Mouse (Mus musculus) embryonic facial prominence, embryonic 15.5 days (tissue): ENCODE data around the gene Efnb1. TPM values are rescaled to one million over a fixed set of nuclear protein-coding genes. Genes with fewer than 3 reads are reported as not detected.
"Not testable (repeated sequence)": the region's sequence is repeated elsewhere in the genome, so short reads cannot be mapped to it uniquely, and the experiment has no call there.

Source experiments
- ATAC-seq: fragments of 200-750 bp; cut with Nextera tagmentation; 2 replicates; pipeline ENCODE4 v1.8.0; 2017; ENCODE audit warnings: low read depth, moderate TSS enrichment; ENCODE audit not compliant: insufficient number of reproducible peaks, low FRiP score, low TSS enrichment
- H3K27ac ChIP-seq: fragments of 300-500 bp; sonication (generic); replicated peaks from 2 replicates; pipeline ENCODE4 v1.5.1; 2015; ENCODE audit warnings: mild to moderate bottlenecking, inconsistent platforms
- H3K27me3 ChIP-seq: fragments of 300-500 bp; sonication (generic); 2 replicates; pipeline ENCODE4 v1.6.1; 2015; ENCODE audit warnings: inconsistent platforms
- H3K36me3 ChIP-seq: fragments of 300-500 bp; sonication (generic); 2 replicates; pipeline ENCODE4 v1.6.1; 2015; ENCODE audit warnings: mild to moderate bottlenecking, inconsistent platforms
- H3K4me1 ChIP-seq: fragments of 300-500 bp; sonication (generic); 2 replicates; pipeline ENCODE4 v1.6.1; 2015; ENCODE audit warnings: inconsistent platforms
- H3K4me2 ChIP-seq: fragments of 300-500 bp; sonication (generic); replicated peaks from 2 replicates; pipeline ENCODE4 v1.6.1; 2015; ENCODE audit warnings: mild to moderate bottlenecking, inconsistent platforms
- H3K4me3 ChIP-seq: fragments of 300-500 bp; sonication (generic); replicated peaks from 2 replicates; pipeline ENCODE4 v1.5.1; 2015; ENCODE audit warnings: mild to moderate bottlenecking, inconsistent platforms
- H3K9ac ChIP-seq: fragments of 300-500 bp; sonication (generic); 2 replicates; pipeline ENCODE4 v1.6.1; 2015; ENCODE audit warnings: inconsistent platforms
- H3K9me3 ChIP-seq: fragments of 300-500 bp; sonication (generic); replicated peaks from 2 replicates; pipeline ENCODE4 v1.6.1; 2016; ENCODE audit warnings: inconsistent platforms
- WGBS: fragments of 180-500 bp; shearing (Covaris S2); methylation state at CpG from one replicate; pipeline ENCODE4 v1.1.7; 2015; 5-methylcytosine and 5-hydroxymethylcytosine counted together
- polyA plus RNA-seq: library from polyadenylated mRNA; unstranded; fragments of >200 nt; fragmentation: Nextera tagmentation; extraction: Ambion mirVana; gene quantifications from 2 replicates; pipeline ENCODE4 v1.2.1, GENCODE M21; 2015

Gene Efnb1
- polyA plus RNA-seq: 52.8 and 55.7 TPM in 2 replicates

DNA sequence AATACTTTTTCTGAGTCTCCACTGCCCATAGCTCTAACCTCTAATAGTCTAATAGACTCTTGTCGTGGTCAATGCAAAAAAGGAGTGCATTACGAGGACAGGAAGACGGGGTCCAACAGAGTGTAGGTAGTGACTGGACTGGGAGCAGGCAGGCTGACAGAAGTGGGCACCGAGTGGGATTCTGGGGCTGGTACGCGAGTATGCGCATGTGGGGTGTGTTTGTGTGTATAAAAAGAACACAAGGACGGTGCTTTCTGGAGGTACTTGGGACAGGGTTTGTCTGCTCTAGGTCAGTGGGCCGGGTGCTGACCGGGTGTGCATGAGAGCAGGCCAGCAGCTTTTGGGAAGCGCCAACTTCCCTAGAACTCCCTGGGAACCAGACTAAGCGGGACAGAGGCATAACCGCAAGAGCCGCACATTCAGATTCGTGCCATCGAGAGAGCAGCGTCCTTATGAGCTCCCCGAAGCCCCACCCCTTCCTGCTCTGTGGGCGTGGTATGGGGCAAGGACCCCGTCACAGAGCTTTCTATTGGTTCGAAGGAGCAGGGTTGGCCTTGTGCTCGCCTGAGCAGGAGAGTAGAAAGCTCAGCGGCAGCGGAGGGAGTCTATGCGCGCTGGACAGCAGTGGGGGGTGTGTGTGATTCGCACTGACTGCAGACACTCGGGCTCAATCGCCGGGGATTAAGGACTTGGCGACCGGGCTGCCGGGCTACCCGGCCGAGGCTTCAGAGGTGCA, at the start of gene Efnb1:
Gene Efnb1 (plus strand): TSS at position 608 of the 736 bp plus-strand sequence.
- peak within 1 kb of the TSS; percentile 65 for H3K4me3 ChIP-seq
- H3K9me3 ChIP-seq: no peaks in the 10 kb centered on the region
- H3K36me3 ChIP-seq: no peaks in the 10 kb centered on the region
- H3K9ac ChIP-seq: peak within 1 kb of the TSS; percentile 73
- peak; percentile 91 for ATAC-seq
- H3K4me1 ChIP-seq: peaks cover 14% of the 10 kb centered on the region
- peak within 1 kb of the TSS; percentile 88 for H3K27ac ChIP-seq
- peak within 1 kb of the TSS; percentile 56 for H3K4me2 ChIP-seq
- 25% methylated on average over 35 of the region's 35 CpGs for WGBS
- H3K27me3 ChIP-seq: peaks cover 7% of the 10 kb centered on the region; the same call in 1 of the 2 replicates

DNA sequence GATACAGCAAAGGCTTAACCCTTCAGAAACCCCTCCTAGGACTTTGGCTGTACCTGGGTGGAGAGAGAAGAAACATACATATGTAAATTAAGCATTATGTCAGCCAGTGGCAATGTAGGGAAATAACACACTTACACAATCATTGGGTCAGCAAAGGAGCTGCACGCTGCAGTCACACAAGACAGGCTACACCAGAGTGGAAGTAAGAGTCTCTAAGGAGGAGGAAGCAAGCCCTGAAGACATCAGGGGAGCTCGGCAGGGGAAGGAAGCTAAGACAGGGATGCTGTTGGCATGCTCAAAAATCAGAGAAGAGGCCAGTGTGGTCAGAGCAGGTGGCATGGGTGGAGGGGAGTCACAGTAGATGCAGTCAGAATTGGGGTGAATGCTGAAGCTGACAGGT, 43.2 kb upstream of the Efnb1 start:
- no peak for ATAC-seq
- Histone ChIP-seq H3K4me1 (no peaks in the 10 kb centered on the region), H3K4me3 (no peak overlapping the region), H3K4me2 (no peak overlapping the region), H3K9ac (no peak overlapping the region), H3K36me3 (no peaks in the 10 kb centered on the region), H3K27ac (no peak overlapping the region), H3K27me3 (peaks cover 15% of the 10 kb centered on the region), H3K9me3 (no peaks in the 10 kb centered on the region)
- 55% methylated on average over 2 of the region's 2 CpGs for WGBS

DNA sequence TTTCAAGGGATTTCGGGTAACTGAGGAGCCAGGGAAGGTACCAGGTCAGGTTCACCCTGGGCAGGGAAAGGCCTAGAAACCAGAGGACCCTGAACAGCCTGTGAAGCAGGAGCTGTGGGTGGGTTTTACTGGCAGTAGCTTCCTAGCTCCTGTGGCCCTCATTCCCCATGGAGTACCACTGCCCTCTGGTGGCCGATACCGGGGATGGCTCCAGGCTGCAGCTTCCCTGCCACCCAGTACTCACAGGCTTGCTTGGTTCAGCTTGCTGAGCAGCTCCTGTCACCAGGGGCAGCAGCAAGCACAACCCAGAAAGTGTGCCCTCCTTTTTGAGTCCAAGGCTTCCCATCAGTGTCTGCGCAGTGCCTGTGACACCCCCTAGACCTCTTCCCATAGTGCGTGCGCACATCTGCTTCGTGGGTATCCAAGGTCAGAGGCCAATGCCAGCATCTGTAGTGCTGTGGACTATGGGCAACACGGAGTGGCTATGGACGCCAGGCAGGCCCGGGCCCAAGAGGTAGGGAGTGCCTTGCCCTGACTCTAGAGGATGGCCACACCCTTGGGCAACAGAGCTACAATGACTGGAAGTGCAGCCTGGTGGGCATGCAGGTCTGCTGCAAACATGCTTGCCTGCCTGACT, 24.7 kb upstream of the Efnb1 start:
- 60% methylated on average over 8 of the region's 10 CpGs for WGBS
- H3K4me2 ChIP-seq, H3K4me3 ChIP-seq, H3K9me3 ChIP-seq, H3K27ac ChIP-seq, H3K36me3 ChIP-seq, H3K9ac ChIP-seq, ATAC-seq, H3K4me1 ChIP-seq: not testable (repeated sequence)
- H3K27me3 ChIP-seq: peaks cover 10% of the 10 kb centered on the region; the same call in 1 of the 2 replicates

DNA sequence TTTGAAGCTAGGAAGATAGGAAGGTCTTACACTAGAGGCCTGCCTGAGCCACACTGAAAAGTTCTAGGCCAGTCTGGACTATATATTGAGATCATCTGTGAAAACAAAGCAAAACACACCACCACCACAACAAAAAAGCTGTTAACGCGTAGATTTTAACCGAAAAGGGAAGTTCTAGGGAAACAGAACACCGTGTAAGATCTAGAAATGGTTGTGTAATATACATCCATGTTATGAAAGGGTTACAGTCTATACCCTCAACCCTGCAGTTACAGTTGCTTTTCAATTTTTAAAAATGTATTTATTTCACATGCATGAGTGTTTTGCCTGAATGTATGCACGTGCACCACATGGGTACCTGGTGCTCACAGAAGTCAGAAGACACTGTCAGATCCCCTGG, 16.4 kb upstream of the Efnb1 start:
- no peak for ATAC-seq
- 83% methylated on average over 5 of the region's 5 CpGs for WGBS
- Histone ChIP-seq H3K9ac (no peak overlapping the region), H3K36me3 (no peaks in the 10 kb centered on the region), H3K4me2 (no peak overlapping the region), H3K4me1 (no peaks in the 10 kb centered on the region), H3K27ac (no peak overlapping the region), H3K9me3 (no peaks in the 10 kb centered on the region), H3K4me3 (no peak overlapping the region), H3K27me3 (0 out of 2 replicates have a peak, but pooled peaks cover 3% of the 10 kb centered on the region)

DNA sequence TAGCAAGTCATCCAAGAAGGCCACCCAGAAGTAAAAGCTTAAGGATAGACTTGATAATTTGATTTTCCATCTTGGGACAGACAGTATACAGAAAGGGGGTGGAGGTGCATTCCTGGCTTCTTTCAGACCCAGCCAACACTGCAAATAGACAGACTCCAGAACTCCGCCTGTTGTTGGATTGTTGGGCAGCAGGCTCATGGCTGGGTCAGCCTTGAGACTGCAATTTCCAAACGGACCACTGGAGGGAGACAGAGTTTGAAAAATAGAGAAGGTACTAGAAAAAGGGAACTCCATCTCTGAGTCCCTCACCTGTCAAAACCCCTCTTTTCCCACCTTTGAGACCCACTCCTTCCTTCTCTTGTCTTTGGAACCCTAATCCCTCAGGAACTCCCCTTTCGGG, 5.9 kb upstream of the Efnb1 start:
- Histone ChIP-seq H3K4me1 (no peaks in the 10 kb centered on the region), H3K36me3 (no peaks in the 10 kb centered on the region), H3K27ac (no peak overlapping the region), H3K4me3 (no peak overlapping the region), H3K9ac (no peak overlapping the region), H3K4me2 (no peak overlapping the region), H3K9me3 (no peaks in the 10 kb centered on the region), H3K27me3 (peaks cover 10% of the 10 kb centered on the region; the same call in 1 of the 2 replicates)
- WGBS: 26% methylated on average over 3 of the region's 3 CpGs
- no peak for ATAC-seq

DNA sequence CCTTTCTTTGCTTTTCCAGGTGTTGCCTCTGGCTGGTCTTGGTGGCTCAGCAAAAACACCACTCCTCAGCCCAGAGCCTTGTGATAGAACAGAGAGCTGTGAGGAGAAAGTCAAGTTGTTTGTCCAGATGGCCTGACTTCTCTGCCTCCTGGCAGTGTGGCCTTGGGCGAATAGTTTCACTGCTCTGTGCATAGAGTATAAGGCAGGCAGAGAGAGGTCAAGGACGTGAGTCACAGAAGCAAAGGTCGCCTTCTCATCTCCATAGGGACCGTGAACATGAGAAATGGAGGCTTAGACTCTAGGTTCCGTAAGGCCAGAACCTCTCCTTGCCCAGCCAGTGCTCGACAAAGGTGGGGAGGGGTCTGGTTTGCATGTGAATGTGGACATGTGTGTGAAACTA, 3.4 kb upstream of the Efnb1 start:
- Histone ChIP-seq H3K4me1 (no peaks in the 10 kb centered on the region), H3K27me3 (peaks cover 10% of the 10 kb centered on the region; the same call in 1 of the 2 replicates), H3K4me3 (no peak overlapping the region), H3K4me2 (no peak overlapping the region), H3K9me3 (no peaks in the 10 kb centered on the region), H3K36me3 (no peaks in the 10 kb centered on the region), H3K9ac (no peak overlapping the region), H3K27ac (no peak overlapping the region)
- 65% methylated on average over 6 of the region's 6 CpGs for WGBS
- ATAC-seq: no peak

DNA sequence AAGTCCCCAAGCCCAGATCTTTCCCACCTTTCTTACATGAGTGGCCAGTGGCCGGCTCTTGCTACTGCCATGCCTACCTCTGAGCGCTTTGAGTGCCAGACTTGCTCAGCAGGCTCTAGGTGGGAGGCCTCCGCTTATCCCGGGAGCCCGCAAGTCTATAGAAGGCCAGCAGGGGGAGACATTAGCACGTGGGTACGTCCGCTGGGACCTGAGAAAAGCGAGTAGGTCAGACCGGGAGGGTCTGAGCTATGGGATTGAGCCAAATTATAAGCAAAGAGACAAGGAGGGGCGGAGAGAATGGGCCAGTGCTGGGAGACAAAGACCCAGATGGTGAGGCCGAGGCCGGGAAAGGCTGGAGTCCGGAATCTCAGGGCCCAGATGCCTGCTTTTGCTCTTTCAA, 1.0 kb upstream of the Efnb1 start:
- peaks cover 6% of the 10 kb centered on the region for H3K4me1 ChIP-seq
- no peaks in the 10 kb centered on the region for H3K36me3 ChIP-seq
- peak; percentile 41 for ATAC-seq
- no peaks in the 10 kb centered on the region for H3K9me3 ChIP-seq
- H3K9ac ChIP-seq: no peak overlapping the region
- peak overlapping the region; percentile 56 for H3K4me2 ChIP-seq
- H3K27ac ChIP-seq: peak overlapping the region; percentile 82
- 21% methylated on average over 14 of the region's 14 CpGs for WGBS
- peaks cover 7% of the 10 kb centered on the region; the same call in 1 of the 2 replicates for H3K27me3 ChIP-seq
- H3K4me3 ChIP-seq: peak overlapping the region; percentile 65

DNA sequence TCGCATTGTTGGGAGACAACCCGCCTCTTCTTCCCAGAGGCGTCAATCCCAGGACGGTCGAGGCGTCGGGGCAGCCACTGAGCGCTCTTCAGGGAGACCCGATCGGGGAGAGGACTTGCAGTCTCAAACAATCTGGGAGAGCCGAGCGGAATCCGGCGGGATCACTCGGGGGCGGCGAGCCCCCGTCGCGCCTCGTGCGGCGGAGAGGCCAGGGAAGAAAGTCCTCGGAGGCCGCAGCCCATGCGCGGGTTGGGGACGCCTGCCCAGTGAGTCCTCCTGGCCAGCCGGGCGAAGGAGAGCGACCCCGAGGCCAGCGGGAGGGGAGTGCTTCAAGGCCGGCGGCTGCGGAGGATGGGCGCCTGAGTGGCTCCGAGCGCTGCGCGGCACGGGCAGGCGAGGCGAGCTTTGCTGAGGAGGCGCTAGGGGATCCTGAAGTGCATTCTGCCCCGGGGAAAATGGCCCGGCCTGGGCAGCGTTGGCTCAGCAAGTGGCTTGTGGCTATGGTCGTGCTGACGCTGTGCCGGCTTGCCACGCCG, 569 bp downstream of the Efnb1 start:
- H3K4me2 ChIP-seq: peak overlapping the region; percentile 56
- peak overlapping the region; percentile 73 for H3K9ac ChIP-seq
- peaks cover 22% of the 10 kb centered on the region for H3K4me1 ChIP-seq
- peaks cover 4% of the 10 kb centered on the region; the same call in 1 of the 2 replicates for H3K27me3 ChIP-seq
- H3K9me3 ChIP-seq: no peaks in the 10 kb centered on the region
- WGBS: 14% methylated on average over 52 of the region's 53 CpGs
- ATAC-seq: no peak
- H3K27ac ChIP-seq: peak overlapping the region; percentile 88
- H3K36me3 ChIP-seq: no peaks in the 10 kb centered on the region
- H3K4me3 ChIP-seq: peak overlapping the region; percentile 65

DNA sequence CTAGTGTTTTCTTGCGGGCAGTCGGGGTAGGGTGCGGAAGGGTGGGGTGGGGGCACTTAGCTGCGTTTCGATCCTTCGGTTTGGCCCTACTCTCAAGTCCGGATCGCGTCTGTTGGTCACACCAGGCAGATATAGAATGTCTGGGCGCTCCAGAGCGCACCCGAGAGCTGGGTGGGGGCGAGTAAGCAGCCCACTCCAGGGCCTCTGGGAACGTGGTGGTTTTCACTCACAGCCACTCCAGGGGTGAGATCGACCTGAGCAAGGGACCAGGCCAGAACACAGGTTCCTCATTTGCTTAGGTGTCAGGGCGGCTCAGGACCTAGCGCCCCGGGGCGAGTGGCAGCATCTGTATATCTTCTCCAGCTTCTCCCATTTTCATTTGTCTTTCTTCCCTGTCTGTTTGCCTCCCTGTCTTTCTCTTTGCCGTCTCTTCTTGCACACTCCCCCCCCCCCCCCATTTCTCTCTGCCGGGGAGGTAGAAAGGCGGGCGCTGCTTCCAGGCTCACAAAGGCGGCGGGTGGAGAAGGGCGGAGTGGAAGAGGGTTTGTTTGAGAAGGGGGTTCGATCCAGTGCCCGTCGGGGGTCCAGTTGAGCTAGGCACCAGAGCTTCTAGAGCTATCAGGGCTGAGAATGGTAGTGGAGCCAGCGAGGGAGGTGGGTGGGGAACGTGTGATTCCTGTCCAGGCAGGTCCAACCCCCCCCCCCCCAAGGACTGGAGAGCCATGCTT, 1.4 kb downstream of the Efnb1 start:
- no peak for ATAC-seq
- peak overlapping the region; percentile 73 for H3K9ac ChIP-seq
- peaks cover 29% of the 10 kb centered on the region for H3K4me1 ChIP-seq
- peak overlapping the region; percentile 65 for H3K4me3 ChIP-seq
- H3K27ac ChIP-seq: peak overlapping the region; percentile 88; the same call in 1 of the 2 replicates
- H3K36me3 ChIP-seq: no peaks in the 10 kb centered on the region
- WGBS: 27% methylated on average over 30 of the region's 31 CpGs
- H3K9me3 ChIP-seq: no peaks in the 10 kb centered on the region
- H3K27me3 ChIP-seq: 0 out of 2 replicates have a peak, but pooled peaks cover 3% of the 10 kb centered on the region
- H3K4me2 ChIP-seq: peak overlapping the region; percentile 56

DNA sequence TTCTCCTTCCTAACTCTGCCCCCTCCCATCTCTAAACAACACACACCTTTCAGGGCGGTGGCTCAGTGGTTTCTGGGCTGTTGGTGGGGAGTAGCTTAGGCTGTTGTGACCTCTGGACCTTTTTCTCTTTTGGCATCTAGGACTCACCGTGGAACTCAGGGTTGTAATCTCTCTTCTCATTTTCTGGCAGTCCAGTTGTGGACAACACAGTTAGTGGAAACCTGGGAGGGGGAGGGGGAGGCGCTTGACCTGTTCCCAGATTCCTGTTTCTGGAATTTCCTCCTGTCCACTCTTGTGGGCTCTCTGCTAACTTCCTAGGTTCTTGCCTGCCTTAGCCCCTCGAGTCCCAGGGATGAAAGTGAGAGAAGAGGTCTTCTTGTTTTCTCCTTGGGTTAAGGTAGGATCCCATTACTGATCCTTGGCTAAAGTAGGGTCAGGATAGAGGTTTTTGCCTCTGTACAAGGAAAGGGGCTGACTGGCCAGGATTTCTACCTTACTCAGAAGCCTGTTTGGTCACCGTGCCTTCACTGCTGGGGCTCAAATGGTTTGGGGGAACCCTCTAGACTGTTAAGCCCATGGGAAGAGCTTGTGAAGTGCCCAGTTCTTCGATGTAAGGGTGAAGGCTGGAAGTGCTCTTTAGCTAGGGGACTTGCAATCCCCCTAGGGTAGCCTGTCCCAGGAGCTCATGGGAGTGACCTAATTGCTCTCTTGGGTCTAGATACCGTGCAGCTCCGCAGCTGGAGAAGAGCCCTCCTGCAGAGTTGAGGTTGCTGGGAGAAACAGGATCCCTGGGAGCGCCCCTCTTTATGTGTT, 2.2 kb downstream of the Efnb1 start:
- Histone ChIP-seq H3K36me3 (no peaks in the 10 kb centered on the region), H3K4me1 (peaks cover 35% of the 10 kb centered on the region), H3K27me3 (0 out of 2 replicates have a peak, but pooled peaks cover 5% of the 10 kb centered on the region), H3K9ac (peak overlapping the region; percentile 73), H3K4me2 (peak overlapping the region; percentile 56), H3K4me3 (peak overlapping the region; percentile 65), H3K27ac (peak overlapping the region; percentile 11; the same call in 1 of the 2 replicates), H3K9me3 (no peaks in the 10 kb centered on the region)
- 25% methylated on average over 9 of the region's 9 CpGs for WGBS
- ATAC-seq: no peak
